Mouse (Mus musculus): ENCODE measurements around the gene Rimbp2. TPM values are rescaled to one million over a fixed set of nuclear protein-coding genes. Genes with fewer than 3 reads are reported as not detected.

Rimbp2 gene
- total and polyA plus RNA-seq, 2 experiments: not detected

DNA sequence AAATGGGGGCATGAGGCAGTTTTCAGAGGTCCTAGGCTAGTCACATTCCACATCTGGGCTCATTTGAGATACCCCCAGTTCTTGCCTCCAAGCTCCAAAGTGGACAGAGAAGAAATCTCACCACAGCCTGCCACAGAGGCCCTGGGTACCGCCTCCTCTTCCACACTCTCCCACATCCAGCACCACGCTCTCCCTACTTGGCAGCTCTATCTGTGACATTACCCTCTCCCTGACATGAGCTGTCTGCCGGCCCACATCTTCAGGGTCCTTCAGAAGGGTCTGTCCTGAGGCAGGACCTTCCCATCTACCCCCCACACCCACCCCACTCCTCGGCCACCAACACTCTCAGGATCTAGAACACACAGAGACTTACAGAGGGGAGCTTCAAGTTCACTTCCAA, 1.8 kb downstream of the Rimbp2 start:
- no peak for DNase-seq (ENCODE audit: extremely low read depth, low read depth, low spot score)
- Histone ChIP-seq H3K4me1 (ENCODE audit: control insufficient read depth, insufficient read depth, low read length) (no peaks in the 10 kb centered on the region), H3K4me3 (ENCODE audit: insufficient read depth, low read depth, low read length) (no peak overlapping the region), H3K27me3 (ENCODE audit: control insufficient read depth, insufficient read depth, low read length) (no peaks in the 10 kb centered on the region; the same call in 1 of the 2 replicates), H3K9ac (ENCODE audit: low read depth, low read length) (no peak overlapping the region), H3K36me3 (ENCODE audit: control insufficient read depth, insufficient read depth, low read length) (no peaks in the 10 kb centered on the region), H3K27ac (replicated peaks; ENCODE audit: insufficient read depth, low read depth, low read length) (no peak overlapping the region), H3K79me2 (ENCODE audit: control insufficient read depth, insufficient read depth, low read length) (no peaks in the 10 kb centered on the region)
- WGBS: 52% methylated on average over 4 of the region's 4 CpGs
- TF ChIP-seq POLR2A (IDR thresholded peaks at IDR 0.05; ENCODE audit: extremely low read depth, insufficient read depth, low read length) (no peak), CTCF (IDR thresholded peaks at IDR 0.05; ENCODE audit: low read depth, low read length) (no peak)

DNA sequence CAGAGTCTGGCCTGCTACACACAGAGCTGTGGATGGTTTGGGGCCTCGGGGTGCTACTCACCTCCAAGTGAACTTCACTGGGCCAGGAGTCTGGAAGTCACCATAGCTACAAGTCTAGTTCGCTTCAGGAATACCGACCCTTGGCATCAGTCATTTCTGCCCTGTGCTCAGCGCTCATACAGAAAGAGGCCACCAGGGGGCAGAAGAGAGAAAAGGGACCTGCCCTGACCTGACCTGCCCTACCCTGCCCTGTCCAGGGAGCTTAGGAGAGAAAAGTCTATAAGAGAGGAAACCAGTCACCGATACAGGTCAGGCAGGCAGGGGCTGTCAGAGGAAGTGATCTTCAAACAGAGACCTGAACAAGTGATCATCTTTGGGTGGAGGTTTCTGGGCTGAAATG, 6.2 kb downstream of the Rimbp2 start:
- DNase-seq (ENCODE audit: extremely low read depth, low read depth, low spot score): peak; percentile 10
- H3K27me3 ChIP-seq (ENCODE audit: control insufficient read depth, insufficient read depth, low read length): no peaks in the 10 kb centered on the region
- no peaks in the 10 kb centered on the region for H3K36me3 ChIP-seq (ENCODE audit: control insufficient read depth, insufficient read depth, low read length)
- no peak overlapping the region for H3K9ac ChIP-seq (ENCODE audit: low read depth, low read length)
- no peaks in the 10 kb centered on the region for H3K4me1 ChIP-seq (ENCODE audit: control insufficient read depth, insufficient read depth, low read length)
- no peak overlapping the region for H3K27ac ChIP-seq (replicated peaks; ENCODE audit: insufficient read depth, low read depth, low read length)
- H3K79me2 ChIP-seq (ENCODE audit: control insufficient read depth, insufficient read depth, low read length): no peaks in the 10 kb centered on the region
- TF ChIP-seq POLR2A (IDR thresholded peaks at IDR 0.05; ENCODE audit: extremely low read depth, insufficient read depth, low read length): no peak
- TF ChIP-seq CTCF (IDR thresholded peaks at IDR 0.05; ENCODE audit: low read depth, low read length): peak; percentile 80
- 65% methylated on average over 5 of the region's 5 CpGs for WGBS
- no peak overlapping the region for H3K4me3 ChIP-seq (ENCODE audit: insufficient read depth, low read depth, low read length)

DNA sequence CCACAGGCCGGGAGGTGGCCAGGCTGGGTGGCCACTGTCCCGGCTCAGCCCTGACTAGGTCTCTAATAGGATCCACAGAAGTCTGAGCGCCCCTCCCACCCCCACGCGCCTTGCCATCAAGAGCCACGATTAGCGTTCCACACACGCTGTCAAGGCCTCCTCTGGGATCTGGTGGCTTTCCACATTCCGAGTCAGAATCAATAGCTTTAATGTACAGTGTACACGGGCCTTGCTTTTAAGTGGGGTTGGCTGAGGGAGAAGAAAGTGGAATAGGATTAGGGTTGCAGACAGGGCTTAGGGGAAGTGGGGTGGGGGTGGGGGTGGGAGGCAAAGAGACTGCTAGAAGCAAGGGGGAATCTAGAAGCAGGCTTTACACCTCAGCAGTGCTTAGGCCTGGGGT, 12.8 kb downstream of the Rimbp2 start:
- Histone ChIP-seq H3K27ac (replicated peaks; ENCODE audit: insufficient read depth, low read depth, low read length) (no peak overlapping the region), H3K27me3 (ENCODE audit: control insufficient read depth, insufficient read depth, low read length) (no peaks in the 10 kb centered on the region), H3K9ac (ENCODE audit: low read depth, low read length) (no peak overlapping the region), H3K4me3 (ENCODE audit: insufficient read depth, low read depth, low read length) (no peak overlapping the region), H3K4me1 (ENCODE audit: control insufficient read depth, insufficient read depth, low read length) (no peaks in the 10 kb centered on the region), H3K36me3 (ENCODE audit: control insufficient read depth, insufficient read depth, low read length) (no peaks in the 10 kb centered on the region), H3K79me2 (ENCODE audit: control insufficient read depth, insufficient read depth, low read length) (no peaks in the 10 kb centered on the region)
- DNase-seq (ENCODE audit: extremely low read depth, low read depth, low spot score): no peak
- 59% methylated on average over 10 of the region's 10 CpGs for WGBS
- TF ChIP-seq POLR2A (IDR thresholded peaks at IDR 0.05; ENCODE audit: extremely low read depth, insufficient read depth, low read length) (no peak), CTCF (IDR thresholded peaks at IDR 0.05; ENCODE audit: low read depth, low read length) (no peak)

DNA sequence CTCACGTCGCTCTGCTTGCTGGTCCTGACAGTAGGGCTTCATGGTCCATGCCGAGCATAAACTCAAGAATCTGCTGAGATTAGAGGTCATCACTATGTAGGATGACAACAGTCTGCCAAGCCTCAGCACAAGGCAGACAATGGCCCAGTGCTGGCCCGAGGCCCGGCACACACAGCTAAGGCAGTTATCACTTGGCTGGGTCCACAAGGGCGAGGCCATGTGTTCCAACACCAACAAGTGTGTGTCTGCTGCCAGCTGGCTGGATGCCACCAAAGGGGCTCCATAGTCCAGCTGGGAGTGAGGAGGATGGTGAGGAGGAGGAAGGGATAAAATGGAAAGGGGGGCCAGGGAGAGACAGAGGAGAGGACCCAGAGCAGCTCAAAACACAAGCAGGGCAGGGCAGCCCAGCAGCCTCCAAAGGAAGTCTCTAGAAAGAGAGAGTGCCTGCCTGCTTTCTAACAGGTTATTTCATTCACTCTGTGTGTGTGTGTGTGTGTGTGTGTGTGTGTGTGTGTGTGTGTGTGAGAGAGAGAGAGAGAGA, 17.9 kb downstream of the Rimbp2 start:
- Histone ChIP-seq H3K4me1 (ENCODE audit: control insufficient read depth, insufficient read depth, low read length) (no peaks in the 10 kb centered on the region), H3K79me2 (ENCODE audit: control insufficient read depth, insufficient read depth, low read length) (no peaks in the 10 kb centered on the region), H3K4me3 (ENCODE audit: insufficient read depth, low read depth, low read length) (no peak overlapping the region), H3K9ac (ENCODE audit: low read depth, low read length) (no peak overlapping the region), H3K27me3 (ENCODE audit: control insufficient read depth, insufficient read depth, low read length) (no peaks in the 10 kb centered on the region), H3K27ac (replicated peaks; ENCODE audit: insufficient read depth, low read depth, low read length) (no peak overlapping the region), H3K36me3 (ENCODE audit: control insufficient read depth, insufficient read depth, low read length) (no peaks in the 10 kb centered on the region)
- DNase-seq (ENCODE audit: extremely low read depth, low read depth, low spot score): no peak
- TF ChIP-seq CTCF (IDR thresholded peaks at IDR 0.05; ENCODE audit: low read depth, low read length) (no peak), POLR2A (IDR thresholded peaks at IDR 0.05; ENCODE audit: extremely low read depth, insufficient read depth, low read length) (no peak)
- 60% methylated on average over 6 of the region's 6 CpGs for WGBS

DNA sequence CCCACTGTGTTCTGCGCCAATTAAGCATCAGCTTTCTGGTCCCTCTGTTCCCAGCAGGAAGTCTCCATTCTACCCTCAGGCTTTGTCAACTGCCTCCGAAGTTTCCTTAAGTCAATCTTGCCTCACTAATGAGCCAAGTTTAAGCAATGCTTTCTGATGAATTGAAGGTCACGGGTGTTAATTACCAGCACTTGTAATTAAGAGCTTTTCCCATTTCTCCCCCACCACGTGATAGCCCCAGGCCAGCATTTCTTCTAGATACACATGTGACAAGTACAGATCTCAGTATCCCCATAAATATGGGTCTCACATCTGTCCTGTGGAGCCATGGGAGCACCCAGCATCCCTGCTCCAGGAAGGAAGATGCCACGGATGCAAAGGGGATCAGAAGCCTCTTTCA, 20.5 kb downstream of the Rimbp2 start:
- no peak for TF ChIP-seq CTCF (IDR thresholded peaks at IDR 0.05; ENCODE audit: low read depth, low read length)
- no peak for TF ChIP-seq POLR2A (IDR thresholded peaks at IDR 0.05; ENCODE audit: extremely low read depth, insufficient read depth, low read length)
- no peak overlapping the region for H3K4me3 ChIP-seq (ENCODE audit: insufficient read depth, low read depth, low read length)
- no peaks in the 10 kb centered on the region for H3K4me1 ChIP-seq (ENCODE audit: control insufficient read depth, insufficient read depth, low read length)
- no peak overlapping the region for H3K9ac ChIP-seq (ENCODE audit: low read depth, low read length)
- no peaks in the 10 kb centered on the region for H3K36me3 ChIP-seq (ENCODE audit: control insufficient read depth, insufficient read depth, low read length)
- no peaks in the 10 kb centered on the region for H3K79me2 ChIP-seq (ENCODE audit: control insufficient read depth, insufficient read depth, low read length)
- H3K27ac ChIP-seq (replicated peaks; ENCODE audit: insufficient read depth, low read depth, low read length): no peak overlapping the region
- no peak for DNase-seq (ENCODE audit: extremely low read depth, low read depth, low spot score)
- H3K27me3 ChIP-seq (ENCODE audit: control insufficient read depth, insufficient read depth, low read length): no peaks in the 10 kb centered on the region
- 76% methylated on average over 5 of the region's 5 CpGs for WGBS

DNA sequence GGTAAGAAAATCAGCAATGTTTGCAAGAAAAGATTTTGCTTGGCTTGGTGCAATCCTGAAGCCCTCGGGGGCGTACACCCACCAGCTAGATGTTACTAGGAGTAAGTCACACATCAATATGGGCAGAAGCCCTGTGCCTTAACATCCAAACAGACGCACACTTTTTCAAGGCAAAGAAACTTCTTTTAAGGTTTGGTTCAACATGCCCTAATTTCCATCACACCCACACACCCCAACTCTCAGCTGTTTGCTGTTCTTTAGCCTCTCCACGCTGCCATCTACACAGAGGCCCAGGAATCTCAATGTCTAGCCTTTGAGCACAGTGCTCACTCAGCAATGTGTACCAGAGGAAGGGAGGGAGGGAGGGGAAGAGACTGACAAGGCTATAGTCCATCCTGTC, 28.2 kb downstream of the Rimbp2 start:
- Histone ChIP-seq H3K9ac (ENCODE audit: low read depth, low read length) (no peak overlapping the region), H3K27ac (replicated peaks; ENCODE audit: insufficient read depth, low read depth, low read length) (no peak overlapping the region), H3K4me3 (ENCODE audit: insufficient read depth, low read depth, low read length) (no peak overlapping the region), H3K36me3 (ENCODE audit: control insufficient read depth, insufficient read depth, low read length) (no peaks in the 10 kb centered on the region), H3K27me3 (ENCODE audit: control insufficient read depth, insufficient read depth, low read length) (no peaks in the 10 kb centered on the region), H3K79me2 (ENCODE audit: control insufficient read depth, insufficient read depth, low read length) (no peaks in the 10 kb centered on the region), H3K4me1 (ENCODE audit: control insufficient read depth, insufficient read depth, low read length) (no peaks in the 10 kb centered on the region)
- no peak for DNase-seq (ENCODE audit: extremely low read depth, low read depth, low spot score)
- TF ChIP-seq POLR2A (IDR thresholded peaks at IDR 0.05; ENCODE audit: extremely low read depth, insufficient read depth, low read length): no peak
- TF ChIP-seq CTCF (IDR thresholded peaks at IDR 0.05; ENCODE audit: low read depth, low read length): no peak
- 69% methylated on average over 4 of the region's 4 CpGs for WGBS

Data from liver, adult 2 months (tissue).